Mouse (Mus musculus) brain, embryonic 14.5 days (tissue): Measurements from ENCODE around the gene Pcbp3.

Experiments
- CTCF ChIP-seq: fragments of 200-500 bp; IDR thresholded peaks from 2 replicates; pipeline ENCODE4 v1.5.1; 2012; ENCODE audit warnings: inconsistent platforms, mild to moderate bottlenecking, moderate library complexity, borderline replicate concordance; ENCODE audit not compliant: insufficient read depth, insufficient read length; ENCODE audit errors: extremely low read depth
- POLR2A ChIP-seq: fragments of 200-500 bp; IDR thresholded peaks from 2 replicates; pipeline ENCODE4 v1.6.1; 2012; ENCODE audit warnings: mild to moderate bottlenecking, inconsistent platforms, borderline replicate concordance; ENCODE audit not compliant: poor library complexity, insufficient read depth, insufficient read length, severe bottlenecking; ENCODE audit errors: extremely low read depth

DNA sequence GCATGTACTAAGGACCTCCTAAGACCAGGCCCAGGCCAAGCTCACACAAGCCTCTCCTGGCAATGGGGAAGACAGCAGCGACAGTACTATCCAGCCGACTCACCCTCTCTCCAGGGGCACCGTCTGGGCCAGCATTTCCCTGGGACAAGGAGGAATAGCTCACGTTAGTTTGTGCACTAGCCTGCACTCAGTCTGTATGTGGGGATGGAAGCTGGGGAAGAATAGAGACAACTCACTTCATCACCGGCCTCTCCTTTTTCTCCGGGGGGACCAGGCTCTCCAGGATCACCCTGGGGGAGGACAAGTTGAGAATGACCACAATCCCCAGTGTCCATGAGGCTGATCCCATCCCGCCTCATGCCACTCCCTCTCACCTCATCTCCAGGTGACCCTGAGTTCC, 244.7 kb downstream of the Pcbp3 start:
- TF ChIP-seq CTCF (no peak), POLR2A (no peak)
